Mouse (Mus musculus) embryonic facial prominence, embryonic 15.5 days (tissue): ENCODE measurements around the gene Ccdc62. TPM values are rescaled to one million over a fixed set of nuclear protein-coding genes. Genes with fewer than 3 reads are reported as not detected.

Experiments
- ATAC-seq: fragments of 200-750 bp; cut with Nextera tagmentation; 2 replicates; pipeline ENCODE4 v1.8.0; 2017; ENCODE audit warnings: low read depth, moderate TSS enrichment; ENCODE audit not compliant: insufficient number of reproducible peaks, low FRiP score, low TSS enrichment
- H3K27ac ChIP-seq: fragments of 300-500 bp; sonication (generic); replicated peaks from 2 replicates; pipeline ENCODE4 v1.5.1; 2015; ENCODE audit warnings: mild to moderate bottlenecking, inconsistent platforms
- H3K27me3 ChIP-seq: fragments of 300-500 bp; sonication (generic); 2 replicates; pipeline ENCODE4 v1.6.1; 2015; ENCODE audit warnings: inconsistent platforms
- H3K36me3 ChIP-seq: fragments of 300-500 bp; sonication (generic); 2 replicates; pipeline ENCODE4 v1.6.1; 2015; ENCODE audit warnings: mild to moderate bottlenecking, inconsistent platforms
- H3K4me1 ChIP-seq: fragments of 300-500 bp; sonication (generic); 2 replicates; pipeline ENCODE4 v1.6.1; 2015; ENCODE audit warnings: inconsistent platforms
- H3K4me2 ChIP-seq: fragments of 300-500 bp; sonication (generic); replicated peaks from 2 replicates; pipeline ENCODE4 v1.6.1; 2015; ENCODE audit warnings: mild to moderate bottlenecking, inconsistent platforms
- H3K4me3 ChIP-seq: fragments of 300-500 bp; sonication (generic); replicated peaks from 2 replicates; pipeline ENCODE4 v1.5.1; 2015; ENCODE audit warnings: mild to moderate bottlenecking, inconsistent platforms
- H3K9ac ChIP-seq: fragments of 300-500 bp; sonication (generic); 2 replicates; pipeline ENCODE4 v1.6.1; 2015; ENCODE audit warnings: inconsistent platforms
- H3K9me3 ChIP-seq: fragments of 300-500 bp; sonication (generic); replicated peaks from 2 replicates; pipeline ENCODE4 v1.6.1; 2016; ENCODE audit warnings: inconsistent platforms
- WGBS: fragments of 180-500 bp; shearing (Covaris S2); methylation state at CpG from one replicate; pipeline ENCODE4 v1.1.7; 2015; 5-methylcytosine and 5-hydroxymethylcytosine counted together
- polyA plus RNA-seq: library from polyadenylated mRNA; unstranded; fragments of >200 nt; fragmentation: Nextera tagmentation; extraction: Ambion mirVana; gene quantifications from 2 replicates; pipeline ENCODE4 v1.2.1, GENCODE M21; 2015

The Ccdc62 gene
- polyA plus RNA-seq, 1 experiment from 2014 or later = 7.5 TPM

DNA sequence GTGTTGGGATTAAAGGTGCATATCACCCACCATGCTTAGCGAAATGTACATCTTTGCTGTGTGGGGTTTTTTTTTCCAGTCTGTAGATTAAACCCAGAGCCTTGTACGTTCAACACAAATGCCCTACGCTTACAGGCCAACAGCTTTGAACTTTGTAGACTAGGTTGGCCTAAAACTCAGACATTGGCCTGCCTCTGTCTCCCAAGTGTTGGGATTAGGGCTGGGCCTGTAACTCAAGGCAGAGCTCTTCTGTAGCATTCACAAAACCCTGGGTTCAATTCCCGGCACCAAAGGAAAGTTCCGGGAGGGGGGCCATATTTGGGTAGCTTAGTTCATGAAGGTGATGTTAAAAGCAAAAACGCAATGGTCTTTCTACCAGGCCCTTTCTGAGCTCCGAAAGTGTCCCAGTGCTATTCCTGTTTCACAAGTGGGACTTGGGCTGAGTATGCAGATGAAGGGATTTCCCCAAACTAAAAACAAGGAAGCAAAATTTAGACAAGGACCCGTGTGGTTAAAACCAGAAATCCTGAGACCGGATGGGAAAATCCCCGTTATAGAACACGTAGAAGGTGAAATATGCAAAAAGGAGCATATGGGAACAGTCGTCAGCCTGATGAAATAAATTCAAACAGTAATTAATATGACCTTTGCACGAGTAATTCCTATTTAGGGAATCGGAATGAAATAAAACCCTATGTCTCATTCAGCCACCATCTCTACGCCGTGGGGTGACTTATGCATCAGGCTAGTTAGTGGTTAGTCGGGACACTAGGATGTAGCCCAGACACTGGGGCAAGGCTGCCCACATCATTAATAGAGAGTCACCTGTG lies 24.1 kb upstream of the Ccdc62 start:
- H3K27me3 ChIP-seq = no peaks in the 10 kb centered on the region
- 69% methylated on average over 17 of the region's 17 CpGs for WGBS
- H3K4me1 ChIP-seq = peaks cover 21% of the 10 kb centered on the region
- peaks cover 29% of the 10 kb centered on the region for H3K36me3 ChIP-seq
- no peaks in the 10 kb centered on the region for H3K9me3 ChIP-seq
- H3K27ac ChIP-seq = no peak overlapping the region
- ATAC-seq = no peak
- H3K9ac ChIP-seq = peak overlapping the region; percentile 97; the same call in 1 of the 2 replicates
- peak overlapping the region; percentile 45 for H3K4me2 ChIP-seq
- peak overlapping the region; percentile 92 for H3K4me3 ChIP-seq

GRCm38 (mm10) chr5:123906976-123907630 lies 23.4 kb upstream of the Ccdc62 start, which contains the start of gene Denr:
Gene Denr, plus strand, starts transcription at chr5:123907175.
- H3K4me1 ChIP-seq = peaks cover 21% of the 10 kb centered on the region
- peaks cover 35% of the 10 kb centered on the region for H3K36me3 ChIP-seq
- peak within 1 kb of the TSS; percentile 92 for H3K4me3 ChIP-seq
- no peaks in the 10 kb centered on the region for H3K9me3 ChIP-seq
- ATAC-seq = peak; percentile 95
- under 1% methylated on average over 48 of the region's 61 CpGs for WGBS
- H3K4me2 ChIP-seq = peak within 1 kb of the TSS; percentile 81
- H3K9ac ChIP-seq = peak within 1 kb of the TSS; percentile 97
- H3K27ac ChIP-seq = peak within 1 kb of the TSS; percentile 88
- H3K27me3 ChIP-seq = no peaks in the 10 kb centered on the region

DNA sequence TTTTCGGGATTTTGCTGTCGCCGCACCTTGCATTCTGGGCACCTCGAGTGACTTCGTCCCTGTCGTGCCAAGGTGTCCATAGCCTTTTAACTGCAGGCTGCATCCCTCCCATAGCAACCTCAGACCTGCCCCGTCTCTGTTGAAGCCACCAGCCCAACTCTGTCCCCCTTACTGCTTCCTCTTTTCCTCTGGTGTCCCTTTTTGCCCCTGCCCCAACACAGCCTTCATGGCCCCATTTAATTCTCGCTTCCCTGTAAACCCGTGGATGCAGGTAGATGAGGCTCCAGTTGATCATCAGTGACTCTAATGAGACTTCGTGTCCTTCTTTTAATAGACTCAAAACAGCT lies 22.9 kb upstream of the Ccdc62 start:
- peak overlapping the region; percentile 88 for H3K27ac ChIP-seq
- peaks cover 40% of the 10 kb centered on the region for H3K36me3 ChIP-seq

GRCm38 (mm10) chr5:123914852-123915251 lies 15.6 kb upstream of the Ccdc62 start:
- Histone ChIP-seq H3K9ac (no peak overlapping the region), H3K27me3 (no peaks in the 10 kb centered on the region), H3K36me3 (peaks cover 84% of the 10 kb centered on the region), H3K27ac (no peak overlapping the region), H3K9me3 (no peaks in the 10 kb centered on the region), H3K4me3 (no peak overlapping the region), H3K4me1 (no peaks in the 10 kb centered on the region), H3K4me2 (no peak overlapping the region)
- WGBS = 76% methylated on average over 3 of the region's 3 CpGs
- no peak for ATAC-seq

More for the DNA sequence above, 22.9 kb upstream of the Ccdc62 start:
- 4% methylated on average over 10 of the region's 10 CpGs for WGBS
- Histone ChIP-seq H3K9ac (peak overlapping the region; percentile 97), H3K4me1 (peaks cover 21% of the 10 kb centered on the region), H3K27me3 (no peaks in the 10 kb centered on the region), H3K9me3 (no peaks in the 10 kb centered on the region), H3K4me3 (peak overlapping the region; percentile 92), H3K4me2 (peak overlapping the region; percentile 81)
- no peak for ATAC-seq

DNA sequence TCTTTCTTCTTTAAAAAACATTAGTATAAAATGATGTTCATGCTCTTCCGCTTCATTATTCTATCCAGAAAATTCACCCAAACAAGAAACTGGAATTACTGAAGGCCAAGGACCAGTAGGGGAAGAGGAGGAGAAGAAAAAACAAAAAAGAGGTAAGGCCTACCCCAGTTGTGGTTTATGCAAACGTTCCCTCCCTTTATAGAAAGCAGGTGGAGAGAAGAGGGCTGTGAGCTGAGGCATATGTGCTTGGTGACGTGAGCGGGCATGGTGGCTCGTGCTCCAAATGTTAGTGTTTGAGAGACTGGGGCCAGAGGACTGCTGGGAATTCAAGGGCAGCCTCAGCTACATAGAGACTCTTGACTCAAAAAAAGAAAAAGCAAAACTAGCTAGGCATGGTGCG lies 8.4 kb upstream of the Ccdc62 start:
- Histone ChIP-seq H3K9ac (no peak overlapping the region), H3K27ac (no peak overlapping the region), H3K4me3 (no peak overlapping the region), H3K4me1 (no peaks in the 10 kb centered on the region), H3K36me3 (peaks cover 94% of the 10 kb centered on the region), H3K9me3 (no peaks in the 10 kb centered on the region), H3K4me2 (no peak overlapping the region), H3K27me3 (no peaks in the 10 kb centered on the region)
- 82% methylated on average over 6 of the region's 6 CpGs for WGBS
- ATAC-seq = no peak

- no peak within 1 kb of the TSS for H3K4me2 ChIP-seq
- H3K27me3 ChIP-seq = no peaks in the 10 kb centered on the region
- no peak within 1 kb of the TSS for H3K9ac ChIP-seq
- no peak within 1 kb of the TSS for H3K27ac ChIP-seq
- ATAC-seq = no peak
- H3K9me3 ChIP-seq = no peaks in the 10 kb centered on the region
- H3K4me3 ChIP-seq = no peak within 1 kb of the TSS
- 93% methylated on average over 9 of the region's 9 CpGs for WGBS
- H3K36me3 ChIP-seq = peaks cover 67% of the 10 kb centered on the region
- H3K4me1 ChIP-seq = peaks cover 10% of the 10 kb centered on the region; the same call in 1 of the 2 replicates
Measured at GRCm38 (mm10) chr5:123927118-123927517, 3.4 kb upstream of the Ccdc62 start, which contains the start of gene Gm43518. Gene Gm43518, plus strand, starts transcription at chr5:123927418.

DNA sequence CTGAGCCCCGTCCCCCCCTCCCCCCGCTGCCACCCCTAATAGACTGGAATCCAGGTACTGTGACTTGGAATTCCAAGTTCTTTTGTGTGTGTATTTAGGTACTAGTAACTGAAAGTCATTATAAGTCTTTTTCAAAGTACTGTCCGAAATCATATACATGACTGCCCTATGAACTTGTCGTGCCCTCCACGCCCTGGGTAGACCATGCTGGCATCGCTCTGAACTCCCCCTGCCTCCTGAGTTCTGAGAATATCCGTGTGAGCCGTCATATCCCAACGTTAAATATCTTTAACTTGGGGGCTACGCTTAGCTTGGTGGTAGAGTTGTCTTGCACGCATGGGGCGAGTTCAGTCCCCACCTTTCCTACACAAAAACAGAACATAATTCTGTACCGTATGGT lies 652 bp downstream of the Ccdc62 start:
- 45% methylated on average over 13 of the region's 13 CpGs for WGBS
- Histone ChIP-seq H3K9me3 (no peaks in the 10 kb centered on the region), H3K27ac (peak overlapping the region; percentile 91; the same call in 1 of the 2 replicates), H3K27me3 (no peaks in the 10 kb centered on the region), H3K9ac (peak overlapping the region; percentile 71), H3K36me3 (peaks cover 27% of the 10 kb centered on the region), H3K4me3 (peak overlapping the region; percentile 64), H3K4me1 (peaks cover 10% of the 10 kb centered on the region; the same call in 1 of the 2 replicates), H3K4me2 (peak overlapping the region; percentile 75)
- no peak for ATAC-seq

DNA sequence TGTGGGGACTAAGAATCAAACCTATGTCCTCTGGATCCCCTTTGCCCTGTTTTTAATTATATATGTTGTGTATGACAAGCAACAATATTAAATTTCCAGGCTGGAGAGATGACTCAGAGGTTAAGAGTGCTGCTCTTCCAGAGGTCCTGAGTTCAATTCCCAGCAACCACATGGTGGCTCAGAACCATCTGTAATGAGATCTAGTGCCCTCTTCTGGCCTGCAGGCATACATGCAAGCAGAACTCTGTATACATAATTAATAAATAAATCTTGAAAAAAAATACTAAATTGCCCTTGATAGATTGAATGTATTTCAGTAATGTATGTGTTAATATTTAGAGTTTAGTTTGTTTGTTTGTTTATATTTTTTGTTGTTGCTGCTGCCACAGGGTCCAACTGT lies 2.4 kb downstream of the Ccdc62 start:
- peaks cover 10% of the 10 kb centered on the region; the same call in 1 of the 2 replicates for H3K4me1 ChIP-seq
- H3K27me3 ChIP-seq = no peaks in the 10 kb centered on the region
- H3K9ac ChIP-seq = no peak overlapping the region
- no peak overlapping the region for H3K4me2 ChIP-seq
- peaks cover 10% of the 10 kb centered on the region for H3K36me3 ChIP-seq
- no peak for ATAC-seq
- no peaks in the 10 kb centered on the region for H3K9me3 ChIP-seq
- H3K4me3 ChIP-seq = no peak overlapping the region
- H3K27ac ChIP-seq = no peak overlapping the region

DNA sequence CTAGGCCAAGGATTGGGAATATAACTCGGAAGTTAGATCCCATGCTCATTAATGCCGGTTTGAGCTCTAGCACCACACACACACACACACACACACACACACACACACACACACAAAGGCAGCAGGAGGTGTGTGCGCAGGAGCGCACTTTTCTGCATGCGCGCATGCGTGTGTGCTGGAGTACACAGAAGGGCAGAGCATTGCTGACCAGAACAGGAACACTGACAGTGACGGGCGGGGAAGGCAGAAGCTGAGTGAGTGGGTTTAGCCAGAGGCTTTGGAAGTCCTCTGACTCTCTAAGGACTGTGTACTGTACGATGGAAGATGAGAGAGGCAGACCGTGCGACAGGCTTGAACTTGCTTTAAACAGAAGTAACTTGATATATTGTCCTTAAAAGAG lies 3.1 kb downstream of the Ccdc62 start:
- no peak for ATAC-seq

DNA sequence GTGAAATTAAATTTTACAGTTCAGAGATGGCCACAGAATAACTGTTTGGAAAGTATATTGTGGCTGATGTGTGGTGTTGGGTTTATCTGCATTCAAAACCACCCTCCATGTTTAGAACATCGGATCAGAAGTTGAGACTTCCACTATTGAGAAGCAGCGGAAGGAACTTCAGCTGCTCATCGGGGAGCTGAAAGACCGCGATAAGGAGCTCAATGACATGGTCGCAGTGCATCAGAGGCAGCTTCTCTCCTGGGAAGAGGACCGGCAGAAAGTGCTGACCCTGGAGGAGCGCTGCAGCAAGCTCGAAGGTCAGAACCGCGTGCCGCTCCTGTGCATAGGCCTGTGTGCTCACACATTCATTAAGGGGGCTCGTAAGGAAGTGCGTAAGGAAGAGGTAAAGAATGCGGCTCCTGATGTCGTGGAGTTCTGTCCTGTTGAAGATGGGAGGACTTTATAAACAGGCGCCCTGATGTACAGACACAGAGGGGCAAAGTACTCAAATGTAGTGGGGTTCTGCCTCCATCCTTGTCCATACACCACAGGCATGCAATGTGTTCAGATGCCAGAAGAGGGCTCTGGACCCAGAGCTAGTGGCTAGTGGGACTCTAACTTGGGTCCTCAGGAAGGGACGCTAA lies 3.6 kb downstream of the Ccdc62 start:
- 42% methylated on average over 18 of the region's 18 CpGs for WGBS
- Histone ChIP-seq H3K27me3 (no peaks in the 10 kb centered on the region), H3K9me3 (no peaks in the 10 kb centered on the region), H3K4me2 (0 out of 2 replicates have a peak overlapping the region, but pooled peaks have one; percentile 19), H3K9ac (no peak overlapping the region), H3K27ac (no peak overlapping the region), H3K4me3 (no peak overlapping the region), H3K4me1 (peaks cover 10% of the 10 kb centered on the region; the same call in 1 of the 2 replicates), H3K36me3 (peaks cover under 1% of the 10 kb centered on the region; the same call in 1 of the 2 replicates)
- no peak for ATAC-seq

More for the DNA sequence above, 3.1 kb downstream of the Ccdc62 start:
- H3K9ac ChIP-seq = no peak overlapping the region
- no peak overlapping the region for H3K4me3 ChIP-seq
- peaks cover 4% of the 10 kb centered on the region; the same call in 1 of the 2 replicates for H3K36me3 ChIP-seq
- no peaks in the 10 kb centered on the region for H3K27me3 ChIP-seq
- 0 out of 2 replicates have a peak overlapping the region, but pooled peaks have one; percentile 19 for H3K4me2 ChIP-seq
- H3K4me1 ChIP-seq = peaks cover 10% of the 10 kb centered on the region; the same call in 1 of the 2 replicates
- 61% methylated on average over 12 of the region's 12 CpGs for WGBS
- H3K9me3 ChIP-seq = no peaks in the 10 kb centered on the region
- H3K27ac ChIP-seq = no peak overlapping the region

DNA sequence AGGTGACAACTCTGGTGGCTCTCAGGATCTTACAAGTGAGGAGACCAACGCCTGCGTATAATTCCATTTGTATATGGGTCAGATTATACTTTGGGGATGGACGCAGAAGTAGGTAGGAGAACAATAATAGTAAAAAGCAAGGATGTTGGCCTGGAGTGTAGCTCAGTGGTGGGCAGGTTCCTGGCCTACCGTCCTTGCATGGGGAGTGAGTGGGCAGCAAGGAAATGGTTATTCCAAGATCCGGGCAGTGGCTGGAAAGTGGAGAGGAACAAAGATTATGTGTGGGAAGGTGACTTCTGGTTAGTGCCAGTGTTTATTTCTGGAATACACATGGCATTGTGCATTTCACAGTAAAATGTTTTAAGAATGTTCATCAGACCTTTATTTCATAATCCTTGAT lies 5.5 kb downstream of the Ccdc62 start:
- H3K4me1 ChIP-seq = peaks cover 7% of the 10 kb centered on the region; the same call in 1 of the 2 replicates
- no peak for ATAC-seq
- no peak overlapping the region for H3K9ac ChIP-seq
- H3K4me3 ChIP-seq = no peak overlapping the region
- no peak overlapping the region for H3K4me2 ChIP-seq
- H3K36me3 ChIP-seq = no peaks in the 10 kb centered on the region
- H3K27me3 ChIP-seq = no peaks in the 10 kb centered on the region
- no peaks in the 10 kb centered on the region for H3K9me3 ChIP-seq
- WGBS = 88% methylated on average over 5 of the region's 5 CpGs
- H3K27ac ChIP-seq = no peak overlapping the region
